Mouse (Mus musculus) mouse embryonic stem cell (cell line): ENCODE results near the gene Afap1l2.

Experiments used
- in situ Hi-C, 2 experiments: fragments of 300-500 bp; cut with MboI; formaldehyde crosslinking; loops; 1 replicate in 1 of 2; 3 replicates in 1 of 2; pipeline ENCODE4 v1.14.3; 2019 to 2020; ENCODE audit warnings: low sequenced_read_pairs in 2 of 2, low pct_unique_long_range_greater_than_20kb in 1 of 2, mixed read lengths in 1 of 2; ENCODE audit not compliant: unreplicated experiment in 1 of 2

The Afap1l2 gene

DNA sequence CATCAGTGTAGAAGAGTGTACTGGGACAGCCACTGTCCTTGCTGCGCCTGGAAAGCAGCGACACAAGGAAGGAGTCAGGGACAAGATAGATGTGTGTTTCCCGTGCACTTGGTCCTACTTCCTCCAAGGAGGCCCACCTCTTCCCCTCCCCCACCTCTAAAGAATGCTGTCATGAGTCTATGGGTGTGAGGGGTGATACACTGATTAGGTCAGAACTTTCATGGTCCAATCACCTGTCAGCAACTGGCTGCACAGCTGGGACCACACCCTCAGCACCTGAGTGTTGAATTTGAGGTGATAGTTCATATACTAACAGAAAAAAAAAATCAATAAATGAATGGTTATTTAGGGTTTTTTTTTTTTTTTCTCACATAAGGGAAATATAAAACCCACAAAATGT, 4.0 kb upstream of the Afap1l2 start:
- in situ Hi-C loops, result no loop called here

DNA sequence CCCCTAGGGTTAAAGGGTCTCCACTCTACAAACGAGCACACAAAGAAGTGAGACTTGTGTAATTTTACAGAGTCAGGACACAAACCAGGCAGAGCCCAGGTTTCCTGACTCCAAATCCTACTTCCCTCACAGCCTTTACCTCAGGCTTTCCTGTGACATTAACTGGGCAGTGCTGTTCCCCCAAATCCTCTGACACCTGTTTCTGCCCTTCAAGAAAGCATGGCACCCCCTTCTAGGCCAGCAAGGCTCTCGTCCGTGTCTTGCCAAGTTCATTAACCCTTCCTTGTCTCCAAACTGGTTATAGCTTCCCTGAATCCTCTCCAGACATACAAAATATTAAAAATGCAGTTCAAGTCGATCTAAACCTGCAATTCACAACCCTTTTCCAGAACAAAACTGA, 2.0 kb upstream of the Afap1l2 start:
- in situ Hi-C loops, result no loop called here

DNA sequence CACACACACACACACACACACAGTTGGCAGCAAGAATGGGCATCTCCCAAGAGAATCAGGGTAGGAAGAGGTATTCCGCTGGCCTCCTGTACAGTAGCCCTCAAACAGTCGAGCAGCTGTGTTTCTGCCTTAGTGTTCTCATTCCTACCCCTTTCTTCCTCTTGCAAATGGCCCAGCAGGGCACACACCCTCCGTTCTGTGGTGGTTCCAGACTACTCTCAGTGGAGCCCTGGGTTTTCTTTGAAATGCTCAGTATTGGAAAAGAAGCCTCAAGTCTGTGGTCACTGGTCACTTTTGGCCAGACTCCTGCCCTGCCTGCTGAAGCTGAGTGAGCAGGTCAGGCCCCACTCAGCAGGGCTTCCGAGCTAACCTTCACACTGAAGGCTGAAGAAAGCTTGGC, 1.6 kb upstream of the Afap1l2 start:
- in situ Hi-C loops, result no loop called here

DNA sequence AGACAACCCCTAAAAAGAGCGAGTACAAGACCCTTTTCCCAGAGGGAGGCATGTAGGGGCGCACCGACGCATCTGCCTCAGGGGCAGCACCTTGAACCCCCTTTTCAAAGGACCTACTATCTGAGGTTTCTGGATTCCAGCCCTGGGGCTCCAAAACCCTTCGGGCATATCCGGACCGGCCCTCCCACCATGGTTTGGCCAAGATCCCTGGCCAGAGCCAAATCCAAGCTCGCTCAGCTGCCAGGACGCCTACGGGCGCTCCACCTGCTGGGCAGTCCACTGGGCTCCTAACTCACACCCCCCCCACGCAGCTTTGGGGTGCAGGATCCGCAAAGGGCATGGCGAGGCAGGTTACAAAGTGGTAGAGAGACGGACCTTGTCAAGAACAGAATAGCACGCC, 737 bp downstream of the Afap1l2 start:
- in situ Hi-C loops, result no loop called here

- in situ Hi-C loops, result no loop called here
Observed at GRCm38 (mm10) chr19:57006841-57007240, 1.2 kb downstream of the Afap1l2 start.

DNA sequence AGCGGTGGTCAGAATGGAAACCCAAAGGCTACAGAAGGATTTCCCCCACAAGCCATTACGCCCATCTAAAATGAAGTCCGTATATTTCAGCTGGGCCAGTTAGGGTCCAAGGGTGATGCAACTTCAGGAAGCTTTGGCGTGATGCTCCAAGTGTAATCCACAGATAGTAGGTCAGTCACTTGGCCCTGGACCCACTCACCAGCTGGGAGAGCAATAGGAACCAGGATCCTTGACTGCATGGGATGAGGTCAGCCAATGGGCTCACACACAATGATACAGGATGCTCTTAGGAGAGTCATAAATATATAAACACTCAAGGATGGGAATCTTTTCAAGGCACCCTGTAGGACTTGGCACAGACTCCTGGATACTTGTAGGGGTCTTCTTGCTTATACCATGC, 3.0 kb downstream of the Afap1l2 start:
- in situ Hi-C loops, result no loop called here

DNA sequence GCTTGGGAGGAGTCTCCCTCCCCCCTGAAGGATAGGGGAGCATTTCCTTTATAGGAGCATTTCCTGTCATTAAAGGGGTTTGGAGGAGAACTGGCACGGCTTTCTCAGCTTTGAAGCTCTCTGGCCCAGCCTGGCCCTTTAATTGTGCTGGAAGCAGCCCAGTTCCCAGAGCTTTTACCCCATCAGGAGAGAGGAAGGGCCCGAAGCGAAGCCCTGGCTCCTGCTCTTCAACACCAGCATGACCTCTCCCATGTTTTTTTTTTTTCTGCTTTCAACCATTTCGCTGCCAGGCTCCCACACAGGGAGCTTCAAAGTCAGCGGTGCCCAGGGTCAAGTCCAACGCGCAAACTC, 4.6 kb downstream of the Afap1l2 start:
- in situ Hi-C loops, result no loop called here

GRCm38 (mm10) chr19:57002741-57003459, 5.1 kb downstream of the Afap1l2 start:
- in situ Hi-C loops, result no loop called here

GRCm38 (mm10) chr19:57001926-57002325, 6.1 kb downstream of the Afap1l2 start:
- in situ Hi-C loops, result no loop called here

DNA sequence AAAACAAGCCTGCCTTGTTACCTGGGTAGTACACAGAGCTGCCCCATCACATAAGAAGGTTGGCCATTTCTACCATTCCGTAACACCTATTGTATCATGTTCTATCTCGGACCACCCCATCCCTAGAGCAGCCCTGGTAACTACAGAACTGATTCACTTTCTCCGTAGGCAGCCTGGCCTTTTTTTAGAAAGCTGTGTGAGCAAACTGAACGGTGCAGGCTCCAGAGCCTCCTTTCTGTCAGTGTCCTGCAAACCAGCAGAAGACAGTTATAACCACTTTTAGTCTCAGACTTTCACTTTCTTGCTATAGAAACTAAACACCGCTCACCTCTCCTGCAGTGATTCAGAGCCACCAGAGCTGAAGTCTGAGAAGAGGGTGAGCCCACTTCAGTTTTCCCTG, 7.4 kb downstream of the Afap1l2 start:
- in situ Hi-C loops, result no loop called here

DNA sequence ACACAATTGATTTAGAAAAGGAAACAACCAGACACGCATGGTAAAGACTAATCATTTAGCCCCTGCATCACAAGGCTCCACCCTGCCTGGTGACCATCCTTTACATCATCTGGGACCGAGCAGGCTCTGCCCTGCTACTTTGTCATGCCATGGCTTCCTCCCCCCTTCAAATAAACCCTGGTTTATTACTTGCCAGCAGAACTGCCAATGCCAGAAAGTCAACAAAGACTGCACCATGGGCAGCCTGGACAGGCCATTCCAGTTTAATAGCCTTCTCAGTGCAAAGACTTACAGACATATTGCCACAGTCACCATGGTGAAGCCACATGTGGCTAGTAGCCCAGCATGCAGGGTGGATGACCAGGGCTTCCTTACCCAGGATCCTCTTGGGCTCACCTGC, 8.2 kb downstream of the Afap1l2 start:
- in situ Hi-C loops, result no loop called here

DNA sequence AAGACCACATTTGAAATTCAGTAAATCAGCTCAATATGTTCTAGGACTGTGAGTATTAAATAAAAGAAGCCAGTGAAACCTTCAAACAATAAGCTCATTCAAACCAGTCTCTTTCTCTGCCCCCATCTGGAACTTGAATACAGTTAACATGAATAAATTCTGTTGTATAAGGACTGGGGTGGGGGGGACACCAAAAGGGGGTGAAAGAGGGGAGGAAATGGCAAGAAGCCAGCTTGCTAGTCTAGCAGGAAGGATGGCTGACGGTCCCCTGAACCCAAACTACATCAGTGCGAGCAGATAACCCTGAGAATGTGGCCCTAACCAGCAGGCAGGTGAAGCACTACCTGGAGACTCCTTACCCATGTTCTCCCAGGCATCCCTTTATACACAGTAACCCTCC, 9.1 kb downstream of the Afap1l2 start:
- in situ Hi-C loops, result no loop called here

GRCm38 (mm10) chr19:56998331-56998730, 9.7 kb downstream of the Afap1l2 start:
- in situ Hi-C loops, result no loop called here

- in situ Hi-C loops, result no loop called here
Observed at GRCm38 (mm10) chr19:56997164-56997599, 10.8 kb downstream of the Afap1l2 start.

GRCm38 (mm10) chr19:56995441-56995840, 12.6 kb downstream of the Afap1l2 start:
- in situ Hi-C loops, result no loop called here

- in situ Hi-C loops, result no loop called here
Observed at GRCm38 (mm10) chr19:56994653-56995052, 13.4 kb downstream of the Afap1l2 start.

DNA sequence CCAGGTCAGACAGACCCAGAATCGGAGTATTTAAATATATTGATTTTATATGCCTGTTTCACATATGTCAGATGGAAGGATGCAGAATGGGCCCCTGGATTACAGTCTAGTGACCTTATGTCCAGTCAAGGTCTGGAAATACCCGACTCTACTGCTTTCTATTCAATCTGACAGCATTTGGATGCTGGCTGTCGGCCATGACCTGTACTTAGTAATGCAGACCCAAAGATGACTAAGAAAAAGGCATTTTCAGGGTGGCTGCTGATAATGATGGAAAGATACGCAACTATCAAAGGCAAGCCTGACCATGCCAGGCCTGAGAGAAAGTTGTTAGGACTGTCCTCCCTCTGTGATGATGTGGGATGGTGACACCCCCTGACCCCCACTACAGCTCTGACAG, 14.3 kb downstream of the Afap1l2 start:
- in situ Hi-C loops, result no loop called here

DNA sequence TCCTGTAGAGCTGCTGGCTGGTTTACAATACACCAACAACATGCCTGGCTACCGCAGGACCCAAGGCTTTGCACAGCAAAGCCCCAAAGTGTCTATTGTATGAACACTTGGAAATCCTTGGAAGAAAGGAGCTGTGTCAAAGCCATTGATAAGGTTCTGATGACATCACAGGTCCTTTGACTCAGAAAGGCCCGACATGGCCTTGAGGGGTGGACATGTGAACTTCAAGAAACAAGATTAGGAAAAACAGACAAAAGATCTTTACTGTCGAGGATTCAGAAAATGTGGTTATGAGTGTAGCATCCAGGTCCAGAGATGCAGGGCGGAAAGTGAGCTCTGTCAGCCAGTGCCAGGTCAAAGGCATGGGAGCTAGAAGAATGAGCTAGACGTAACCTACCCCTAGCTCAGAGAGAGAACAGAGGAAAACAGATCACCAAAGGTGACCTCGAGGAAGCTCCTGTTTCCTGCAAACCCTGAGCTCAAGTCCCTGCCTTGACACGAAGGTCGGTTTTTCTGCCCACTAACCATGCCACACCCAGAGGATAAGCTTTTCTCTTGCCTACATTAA, 15.0 kb downstream of the Afap1l2 start:
- in situ Hi-C loops, result no loop called here

- in situ Hi-C loops, result no loop called here
Observed at GRCm38 (mm10) chr19:56990367-56991111, 17.5 kb downstream of the Afap1l2 start.

- in situ Hi-C loops, result no loop called here
Observed at GRCm38 (mm10) chr19:56989171-56989570, 18.9 kb downstream of the Afap1l2 start.
